Mouse (Mus musculus) right cerebral cortex, postnatal 14 days (tissue): ENCODE data around the gene Adgre5.

Source experiments
- DNase-seq: peaks from one replicate; pipeline ENCODE4 v3.0.0; 2022

The Adgre5 gene

DNA sequence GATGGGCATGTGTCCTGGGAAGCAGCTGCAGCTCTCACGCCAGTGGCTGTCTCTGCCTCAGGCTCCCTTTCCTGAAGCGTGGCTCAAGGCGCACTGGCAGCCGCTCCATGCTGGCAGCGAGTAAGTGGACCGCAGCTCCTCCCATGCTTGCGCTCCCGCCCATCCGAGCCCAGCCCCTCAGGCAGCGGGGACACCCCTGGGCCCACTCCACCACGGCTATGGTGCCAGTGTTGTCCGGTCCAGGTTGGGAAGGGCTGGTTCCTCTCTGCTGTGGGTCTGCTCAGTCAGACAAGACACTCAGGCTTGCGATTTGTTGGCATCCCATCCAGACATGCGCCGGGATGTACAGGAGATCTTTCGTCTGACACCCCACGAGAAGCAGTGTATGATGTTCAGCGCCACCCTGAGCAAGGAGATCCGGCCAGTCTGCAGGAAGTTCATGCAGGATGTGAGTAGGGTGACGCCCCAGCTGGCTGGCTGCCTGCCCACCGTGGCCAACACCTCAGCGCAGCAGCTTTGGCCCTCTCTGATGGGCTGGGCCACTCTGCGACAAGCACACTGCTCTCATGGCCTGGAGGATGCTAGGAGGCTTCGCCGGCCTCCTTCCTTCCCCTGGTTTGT is 19.6 kb downstream of the Adgre5 start:
- no peak for DNase-seq

DNA sequence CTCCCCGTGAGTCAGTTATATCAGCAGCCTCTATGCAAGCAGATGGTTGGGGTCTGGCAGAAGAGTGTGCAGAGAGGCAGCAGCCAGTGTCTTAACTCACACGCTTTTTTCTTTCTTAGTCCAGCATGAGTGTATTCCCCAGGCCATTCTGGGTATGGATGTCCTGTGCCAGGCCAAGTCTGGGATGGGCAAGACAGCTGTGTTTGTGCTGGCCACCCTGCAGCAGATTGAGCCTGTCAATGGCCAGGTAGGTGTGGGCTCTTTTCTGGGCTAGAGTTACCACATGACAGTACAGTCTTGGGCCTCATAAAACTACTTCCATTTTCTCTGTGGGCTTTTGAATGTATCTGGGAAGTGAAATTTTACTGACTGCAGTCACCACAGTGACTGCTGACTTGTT is 21.4 kb downstream of the Adgre5 start:
- DNase-seq, result no peak

- no peak for DNase-seq
Measured at GRCm38 (mm10) chr8:83719048-83719447, 22.1 kb downstream of the Adgre5 start.

GRCm38 (mm10) chr8:83716563-83716962 is 24.6 kb downstream of the Adgre5 start:
- DNase-seq, result no peak

DNA sequence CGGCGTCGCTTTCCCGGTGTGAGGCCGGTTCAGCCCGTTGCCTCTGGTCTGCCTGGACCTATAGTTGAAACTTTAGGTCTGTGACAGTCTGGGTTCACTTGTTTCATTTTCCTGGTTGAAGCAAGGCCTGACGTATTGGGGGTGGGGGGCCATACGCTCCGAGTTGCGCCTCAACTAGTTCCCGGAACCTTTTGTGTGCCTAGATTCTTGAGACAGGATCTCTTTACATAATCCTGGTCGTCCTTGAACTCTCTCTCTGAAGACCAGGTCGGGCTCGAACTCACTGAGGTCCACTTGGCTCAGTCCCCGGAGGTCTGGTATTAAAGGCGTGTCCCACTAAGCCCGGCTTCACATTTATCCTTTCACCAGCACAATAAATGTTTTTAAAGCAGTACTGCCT is 25.4 kb downstream of the Adgre5 start:
- no peak for DNase-seq

- DNase-seq, result peak; percentile 89
Measured at GRCm38 (mm10) chr8:83715031-83715690, 26.0 kb downstream of the Adgre5 start, which contains the start of gene Ddx39. TSS of gene Ddx39 (plus strand) at chr8:83715177.

DNA sequence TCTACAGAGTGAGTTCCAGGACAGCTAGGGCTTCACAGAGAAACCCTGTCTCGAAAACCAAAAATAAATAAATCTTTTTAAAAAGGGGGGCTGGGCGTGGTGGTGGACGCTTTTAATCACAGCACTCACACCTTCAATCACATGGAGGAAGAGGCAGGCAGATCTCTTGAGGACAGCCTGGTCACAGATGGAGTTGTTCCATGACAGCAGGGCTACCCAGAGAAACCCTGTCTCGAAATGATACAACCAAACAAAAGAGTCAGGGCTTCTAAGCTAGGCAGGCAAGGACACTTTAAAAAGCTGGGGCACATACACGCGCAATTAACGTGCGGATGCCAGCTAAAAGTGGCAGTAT is 26.5 kb downstream of the Adgre5 start:
- no peak for DNase-seq

DNA sequence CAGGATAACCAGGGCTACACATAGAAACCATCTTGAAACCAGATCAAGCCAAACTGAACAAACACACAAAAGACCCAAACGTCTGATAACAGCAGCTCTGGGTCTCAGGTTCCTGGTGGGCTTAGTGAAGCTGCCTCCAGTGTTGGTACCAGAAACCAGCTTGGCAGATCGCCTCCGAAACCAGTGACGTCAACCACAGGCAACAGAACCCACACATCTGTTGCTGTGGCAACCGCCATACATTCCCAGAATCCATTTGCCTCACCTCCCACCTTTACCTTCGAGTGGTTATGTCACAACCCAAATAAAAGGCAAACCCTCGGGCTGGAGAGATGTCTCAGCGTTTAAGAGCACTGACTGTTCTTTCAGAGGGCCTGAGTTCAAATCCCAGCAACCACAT is 33.6 kb downstream of the Adgre5 start:
- DNase-seq, result peak; percentile 50

- DNase-seq, result no peak
Measured at GRCm38 (mm10) chr8:83706411-83706810, 34.7 kb downstream of the Adgre5 start.

- DNase-seq, result no peak
Measured at GRCm38 (mm10) chr8:83703426-83703825, 37.7 kb downstream of the Adgre5 start.

DNA sequence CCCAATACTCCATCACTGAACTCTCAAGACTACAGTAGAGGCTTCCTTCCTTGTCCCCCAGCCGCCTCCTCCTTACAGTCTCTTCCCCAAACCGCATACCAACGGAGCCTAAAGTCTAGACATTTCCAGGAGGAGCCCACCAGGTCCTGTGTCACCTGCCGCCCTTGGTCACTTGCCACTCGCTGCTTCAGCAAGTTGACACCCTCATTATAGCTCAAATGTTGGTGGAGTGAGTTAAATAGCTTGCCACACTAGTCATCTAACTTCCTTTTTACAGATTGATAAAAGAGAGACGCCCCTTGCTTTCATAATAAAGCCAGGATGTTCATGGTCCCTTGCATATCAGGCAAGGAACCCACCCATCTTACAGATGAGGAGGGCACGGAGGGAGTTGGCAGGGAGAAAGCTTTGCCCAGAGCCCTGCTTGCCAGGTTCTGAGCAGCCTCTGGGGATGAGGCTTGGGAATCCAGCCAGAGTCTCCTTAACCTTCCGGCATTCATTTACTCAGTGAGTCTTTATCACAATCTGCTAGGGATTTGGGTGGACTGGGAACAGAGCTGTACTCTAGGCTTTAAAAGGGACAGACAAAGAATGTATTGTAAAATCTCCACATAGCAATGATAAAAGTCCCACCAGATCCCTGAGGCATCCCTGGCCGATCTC is 40.6 kb downstream of the Adgre5 start:
- no peak for DNase-seq

DNA sequence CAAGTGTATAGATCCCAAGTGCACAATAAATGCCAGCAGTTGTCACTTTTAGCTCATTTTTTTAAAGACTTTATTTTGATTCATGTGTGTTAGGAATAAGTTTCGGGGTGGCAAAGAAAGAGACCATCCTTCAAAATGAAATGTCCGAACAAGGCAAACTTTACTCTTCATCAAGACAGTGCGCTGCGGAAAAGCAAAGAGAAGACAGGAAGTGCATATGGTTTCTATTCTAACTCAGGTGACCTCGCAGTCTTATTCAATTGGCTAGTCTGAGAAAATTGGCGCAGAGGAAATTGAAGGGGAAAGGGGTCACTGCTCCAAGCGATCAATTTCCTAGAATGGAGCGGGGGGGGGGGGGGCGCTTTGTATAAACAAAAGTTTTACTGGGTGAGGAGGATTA is 41.6 kb downstream of the Adgre5 start:
- no peak for DNase-seq

DNA sequence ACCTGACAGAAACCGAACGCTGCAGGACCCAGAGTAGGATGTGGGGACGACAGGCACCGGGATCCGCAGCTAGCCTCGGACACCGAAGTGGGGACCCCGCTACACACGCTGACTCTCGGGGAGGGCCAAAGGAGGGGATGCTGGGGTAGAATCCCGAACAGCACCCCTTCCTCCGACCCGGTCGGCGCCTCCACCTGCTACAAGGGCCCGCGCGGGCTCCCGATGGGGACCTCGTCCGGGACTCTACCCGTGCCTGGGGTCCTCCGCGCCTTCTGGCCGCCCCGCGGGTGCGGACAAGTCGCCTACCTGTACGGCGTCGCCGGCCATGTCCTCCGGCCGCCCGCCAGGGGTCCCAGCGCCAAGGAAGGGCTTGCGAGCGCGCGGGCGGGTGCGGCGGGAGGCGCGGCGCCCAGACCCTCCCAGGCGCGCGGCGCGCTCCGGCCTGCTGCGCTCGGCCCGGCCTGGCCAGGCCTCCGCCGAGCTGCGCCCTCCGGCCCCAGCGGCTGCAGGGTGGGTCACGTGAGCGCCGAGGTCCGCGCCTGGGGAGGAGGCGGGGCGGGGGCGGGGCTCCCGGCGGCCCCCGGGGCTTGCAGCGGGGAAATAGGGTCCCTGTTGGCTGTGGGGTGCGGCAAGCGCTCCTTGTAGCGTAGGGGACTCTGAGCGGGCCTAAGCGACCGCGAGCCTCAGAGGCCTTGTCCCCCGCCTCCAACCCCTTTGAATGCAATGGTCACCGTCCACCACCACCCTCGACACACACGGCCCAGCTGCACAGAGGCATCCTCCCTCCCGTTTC is 42.3 kb downstream of the Adgre5 start, which contains the start of gene Pkn1:
Gene Pkn1, minus strand, starts transcription at position 519 of the 793 bp plus-strand sequence.
- DNase-seq, result peak; percentile 63

DNA sequence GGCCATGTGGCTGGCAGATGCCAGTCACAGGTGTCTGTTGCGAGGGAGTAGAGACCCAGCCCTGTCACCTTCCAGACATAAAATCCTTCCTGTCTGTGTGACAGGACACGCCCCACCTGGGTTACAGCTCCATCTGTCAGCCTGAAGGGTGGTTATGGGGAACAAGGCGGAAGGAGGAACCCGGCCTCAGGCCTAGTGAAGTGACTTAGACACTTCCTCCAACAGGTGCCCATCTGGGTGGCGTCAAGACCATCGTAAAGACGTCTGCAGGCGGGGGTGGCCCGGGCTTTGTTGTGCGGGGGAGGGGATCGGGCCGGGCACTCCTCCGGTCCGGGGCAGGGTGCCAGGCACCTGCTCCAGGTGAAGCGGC is 42.9 kb downstream of the Adgre5 start:
- peak; percentile 41 for DNase-seq

GRCm38 (mm10) chr8:83697374-83698220 is 43.5 kb downstream of the Adgre5 start:
- DNase-seq, result no peak

GRCm38 (mm10) chr8:83695351-83696106 is 45.6 kb downstream of the Adgre5 start:
- no peak for DNase-seq

DNA sequence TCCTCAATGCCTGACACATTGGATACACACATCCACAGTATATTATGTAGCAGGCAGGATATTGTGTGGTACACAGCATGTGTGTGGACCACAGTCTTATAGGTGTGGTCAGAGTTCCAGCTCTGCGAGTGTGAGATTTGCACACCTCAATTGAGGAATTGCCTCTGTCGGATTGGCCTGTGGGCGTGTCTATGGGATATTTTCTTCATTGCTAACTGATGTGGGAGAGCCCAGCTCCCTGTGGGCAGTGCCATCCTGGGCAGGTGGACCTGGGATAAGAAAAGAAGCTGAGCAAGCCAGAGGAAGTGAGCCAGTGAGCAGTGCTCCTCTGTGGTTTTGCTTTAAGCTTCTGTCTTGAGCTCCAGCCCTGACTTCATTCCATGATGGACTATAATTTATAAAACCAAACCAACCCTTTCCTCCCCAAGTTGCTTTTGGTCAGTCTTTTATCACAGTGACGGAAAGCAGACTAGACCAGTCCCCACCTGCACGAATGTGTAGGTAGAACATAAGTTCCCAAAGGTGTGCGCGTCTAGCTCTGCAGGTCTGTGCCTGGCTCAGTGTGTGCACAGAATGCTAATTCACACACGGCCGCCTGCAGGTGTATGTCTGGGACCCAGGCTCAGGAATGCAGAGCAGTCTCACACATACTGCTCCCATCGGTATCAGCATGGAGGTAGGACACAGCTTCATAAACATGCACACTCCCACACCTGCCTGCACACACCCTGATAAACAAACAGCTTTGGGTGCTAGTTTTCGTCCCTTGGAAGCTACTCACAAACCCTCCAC is 46.6 kb downstream of the Adgre5 start:
- DNase-seq, result no peak

- no peak for DNase-seq
Measured at GRCm38 (mm10) chr8:83693609-83694236, 47.4 kb downstream of the Adgre5 start.

DNA sequence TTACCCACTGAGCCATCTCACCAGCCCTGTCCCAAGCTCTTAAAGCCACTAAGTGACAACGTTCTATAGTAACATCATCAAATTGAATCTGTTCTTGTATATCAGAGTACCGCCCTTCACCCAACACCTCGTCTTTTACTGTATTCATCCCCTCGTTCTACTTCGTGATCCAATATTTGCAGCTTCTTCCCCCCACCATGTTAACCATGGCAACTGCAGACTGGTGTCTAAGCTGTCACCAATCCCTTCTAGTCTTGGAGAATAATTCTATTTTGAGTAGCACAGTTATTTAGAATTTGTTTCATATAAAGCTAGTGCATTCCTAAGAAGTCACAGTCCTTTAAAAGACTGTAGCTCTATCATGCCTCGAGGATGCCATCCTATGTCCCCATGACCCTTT is 51.9 kb downstream of the Adgre5 start:
- no peak for DNase-seq

GRCm38 (mm10) chr8:83684517-83684916 is 56.6 kb downstream of the Adgre5 start:
- DNase-seq, result no peak
